Mouse (Mus musculus): Measurements from ENCODE around the gene Mecr. TPM values are rescaled to one million over a fixed set of nuclear protein-coding genes. Genes with fewer than 3 reads are reported as not detected.

Gene Mecr
- polyA plus RNA-seq, 1 experiment from 2014 or later, result 72.6 TPM

GRCm38 (mm10) chr4:131874567-131874966 lies 31.3 kb downstream of the Mecr start:
- ATAC-seq, result no peak
- WGBS, result 3% methylated on average over 11 of the region's 11 CpGs
- Histone ChIP-seq H3K4me3 (replicated peaks) (peak overlapping the region; percentile 98), H3K36me3 (no peaks in the 10 kb centered on the region), H3K27me3 (replicated peaks) (no peaks in the 10 kb centered on the region), H3K9ac (peak overlapping the region; percentile 100), H3K4me1 (replicated peaks) (peaks cover 16% of the 10 kb centered on the region), H3K27ac (peak overlapping the region; percentile 100), H3K4me2 (replicated peaks) (peak overlapping the region; percentile 77), H3K9me3 (no peaks in the 10 kb centered on the region)

- Histone ChIP-seq H3K4me3 (replicated peaks) (peak overlapping the region; percentile 98), H3K27me3 (replicated peaks) (no peaks in the 10 kb centered on the region), H3K9me3 (no peaks in the 10 kb centered on the region), H3K4me2 (replicated peaks) (peak overlapping the region; percentile 77), H3K9ac (peak overlapping the region; percentile 100), H3K4me1 (replicated peaks) (peaks cover 20% of the 10 kb centered on the region), H3K27ac (no peak overlapping the region), H3K36me3 (no peaks in the 10 kb centered on the region)
- 43% methylated on average over 3 of the region's 3 CpGs for WGBS
- ATAC-seq, result no peak
These were observed 32.0 kb downstream of the Mecr start for GRCm38 (mm10) chr4:131875242-131875641.

GRCm38 (mm10) chr4:131876836-131877235 lies 33.6 kb downstream of the Mecr start:
- no peak overlapping the region for H3K4me3 ChIP-seq (replicated peaks)
- no peak overlapping the region for H3K4me2 ChIP-seq (replicated peaks)
- no peak overlapping the region for H3K27ac ChIP-seq
- no peaks in the 10 kb centered on the region for H3K9me3 ChIP-seq
- H3K9ac ChIP-seq, result no peak overlapping the region
- H3K4me1 ChIP-seq (replicated peaks), result peaks cover 20% of the 10 kb centered on the region
- 65% methylated on average over 2 of the region's 2 CpGs for WGBS
- no peaks in the 10 kb centered on the region for H3K27me3 ChIP-seq (replicated peaks)
- no peak for ATAC-seq
- no peaks in the 10 kb centered on the region for H3K36me3 ChIP-seq

- no peak for ATAC-seq
- H3K9ac ChIP-seq, result no peak overlapping the region
- H3K4me1 ChIP-seq (replicated peaks), result peaks cover 28% of the 10 kb centered on the region
- 0 out of 2 replicates have a peak, but pooled peaks cover 4% of the 10 kb centered on the region for H3K36me3 ChIP-seq
- no peaks in the 10 kb centered on the region for H3K27me3 ChIP-seq (replicated peaks)
- no peaks in the 10 kb centered on the region for H3K9me3 ChIP-seq
- 66% methylated on average over 1 of the region's 1 CpGs for WGBS
- H3K4me3 ChIP-seq (replicated peaks), result no peak overlapping the region
- no peak overlapping the region for H3K27ac ChIP-seq
- H3K4me2 ChIP-seq (replicated peaks), result no peak overlapping the region
These were observed 36.4 kb downstream of the Mecr start for GRCm38 (mm10) chr4:131879692-131880091.

GRCm38 (mm10) chr4:131881306-131881705 lies 38.0 kb downstream of the Mecr start:
- H3K9ac ChIP-seq, result no peak overlapping the region
- peaks cover 16% of the 10 kb centered on the region for H3K36me3 ChIP-seq
- H3K4me2 ChIP-seq (replicated peaks), result no peak overlapping the region
- ATAC-seq, result no peak
- 83% methylated on average over 7 of the region's 7 CpGs for WGBS
- H3K4me1 ChIP-seq (replicated peaks), result peaks cover 26% of the 10 kb centered on the region
- no peaks in the 10 kb centered on the region for H3K9me3 ChIP-seq
- H3K27me3 ChIP-seq (replicated peaks), result no peaks in the 10 kb centered on the region
- no peak overlapping the region for H3K27ac ChIP-seq
- H3K4me3 ChIP-seq (replicated peaks), result no peak overlapping the region

- no peak overlapping the region for H3K9ac ChIP-seq
- H3K4me1 ChIP-seq (replicated peaks), result peaks cover 17% of the 10 kb centered on the region
- H3K9me3 ChIP-seq, result no peaks in the 10 kb centered on the region
- ATAC-seq, result no peak
- no peaks in the 10 kb centered on the region for H3K27me3 ChIP-seq (replicated peaks)
- H3K4me2 ChIP-seq (replicated peaks), result no peak overlapping the region
- peaks cover 19% of the 10 kb centered on the region for H3K36me3 ChIP-seq
- WGBS, result 62% methylated on average over 6 of the region's 6 CpGs
- no peak overlapping the region for H3K4me3 ChIP-seq (replicated peaks)
- no peak overlapping the region for H3K27ac ChIP-seq
These were observed 40.3 kb downstream of the Mecr start for GRCm38 (mm10) chr4:131883571-131883970.

- Histone ChIP-seq H3K27me3 (replicated peaks) (no peaks in the 10 kb centered on the region), H3K4me1 (replicated peaks) (peaks cover 11% of the 10 kb centered on the region), H3K36me3 (peaks cover 19% of the 10 kb centered on the region), H3K27ac (no peak overlapping the region), H3K9ac (no peak overlapping the region), H3K4me2 (replicated peaks) (no peak overlapping the region), H3K4me3 (replicated peaks) (no peak overlapping the region), H3K9me3 (no peaks in the 10 kb centered on the region)
- ATAC-seq, result no peak
- 76% methylated on average over 6 of the region's 6 CpGs for WGBS
These were observed 42.1 kb downstream of the Mecr start for GRCm38 (mm10) chr4:131885376-131885775.

- Histone ChIP-seq H3K27me3 (replicated peaks) (no peaks in the 10 kb centered on the region), H3K27ac (no peak overlapping the region), H3K9ac (no peak overlapping the region), H3K4me3 (replicated peaks) (no peak overlapping the region), H3K4me2 (replicated peaks) (no peak overlapping the region), H3K36me3 (peaks cover 34% of the 10 kb centered on the region), H3K9me3 (no peaks in the 10 kb centered on the region), H3K4me1 (replicated peaks) (peaks cover 5% of the 10 kb centered on the region)
- WGBS, result 74% methylated on average over 1 of the region's 1 CpGs
- ATAC-seq, result no peak
These were observed 45.3 kb downstream of the Mecr start for GRCm38 (mm10) chr4:131888564-131888963.

GRCm38 (mm10) chr4:131890692-131891091 lies 47.4 kb downstream of the Mecr start:
- H3K9ac ChIP-seq, result no peak overlapping the region
- H3K4me3 ChIP-seq (replicated peaks), result no peak overlapping the region
- no peak for ATAC-seq
- 79% methylated on average over 3 of the region's 3 CpGs for WGBS
- no peaks in the 10 kb centered on the region for H3K27me3 ChIP-seq (replicated peaks)
- H3K27ac ChIP-seq, result no peak overlapping the region
- H3K9me3 ChIP-seq, result no peaks in the 10 kb centered on the region
- H3K4me1 ChIP-seq (replicated peaks), result no peaks in the 10 kb centered on the region
- peaks cover 37% of the 10 kb centered on the region for H3K36me3 ChIP-seq
- no peak overlapping the region for H3K4me2 ChIP-seq (replicated peaks)

GRCm38 (mm10) chr4:131897109-131897508 lies 53.8 kb downstream of the Mecr start:
- Histone ChIP-seq H3K9ac (no peak overlapping the region), H3K4me2 (replicated peaks) (no peak overlapping the region), H3K27ac (no peak overlapping the region), H3K4me3 (replicated peaks) (no peak overlapping the region), H3K36me3 (peaks cover 70% of the 10 kb centered on the region), H3K27me3 (replicated peaks) (no peaks in the 10 kb centered on the region), H3K4me1 (replicated peaks) (no peaks in the 10 kb centered on the region), H3K9me3 (no peaks in the 10 kb centered on the region)
- ATAC-seq, result no peak; the same call in 1 of the 2 replicates
- WGBS, result 95% methylated on average over 5 of the region's 5 CpGs

GRCm38 (mm10) chr4:131897787-131898186 lies 54.5 kb downstream of the Mecr start:
- H3K9me3 ChIP-seq, result no peaks in the 10 kb centered on the region
- H3K27ac ChIP-seq, result no peak overlapping the region
- WGBS, result 79% methylated on average over 8 of the region's 8 CpGs
- H3K4me1 ChIP-seq (replicated peaks), result no peaks in the 10 kb centered on the region
- H3K27me3 ChIP-seq (replicated peaks), result no peaks in the 10 kb centered on the region
- no peak overlapping the region for H3K4me2 ChIP-seq (replicated peaks)
- peak; percentile 82 for ATAC-seq
- H3K4me3 ChIP-seq (replicated peaks), result no peak overlapping the region
- peaks cover 66% of the 10 kb centered on the region for H3K36me3 ChIP-seq
- H3K9ac ChIP-seq, result no peak overlapping the region

- H3K9me3 ChIP-seq, result no peaks in the 10 kb centered on the region
- H3K27ac ChIP-seq, result no peak overlapping the region
- peaks cover 58% of the 10 kb centered on the region for H3K36me3 ChIP-seq
- no peak for ATAC-seq
- H3K4me3 ChIP-seq (replicated peaks), result no peak overlapping the region
- no peaks in the 10 kb centered on the region for H3K27me3 ChIP-seq (replicated peaks)
- WGBS, result 90% methylated on average over 12 of the region's 12 CpGs
- H3K9ac ChIP-seq, result no peak overlapping the region
- H3K4me1 ChIP-seq (replicated peaks), result no peaks in the 10 kb centered on the region
- H3K4me2 ChIP-seq (replicated peaks), result no peak overlapping the region
These were observed 55.4 kb downstream of the Mecr start for GRCm38 (mm10) chr4:131898503-131899179.

GRCm38 (mm10) chr4:131899180-131899554 lies 55.9 kb downstream of the Mecr start:
- no peaks in the 10 kb centered on the region for H3K4me1 ChIP-seq (replicated peaks)
- no peak for ATAC-seq
- H3K4me2 ChIP-seq (replicated peaks), result no peak overlapping the region
- H3K36me3 ChIP-seq, result peaks cover 55% of the 10 kb centered on the region
- H3K27ac ChIP-seq, result no peak overlapping the region
- WGBS, result 76% methylated on average over 6 of the region's 6 CpGs
- no peak overlapping the region for H3K4me3 ChIP-seq (replicated peaks)
- no peaks in the 10 kb centered on the region for H3K9me3 ChIP-seq
- H3K27me3 ChIP-seq (replicated peaks), result no peaks in the 10 kb centered on the region
- H3K9ac ChIP-seq, result no peak overlapping the region
